Mouse (Mus musculus) hindlimb bud, embryonic 11.5 days (tissue): Measurements from ENCODE around the gene Thumpd3.

Experiments used
- DNase-seq: peaks from one replicate; pipeline ENCODE4 v3.0.0-alpha.2; 2012; ENCODE audit warnings: low read depth, low spot score; ENCODE audit errors: extremely low spot score

Gene Thumpd3

DNA sequence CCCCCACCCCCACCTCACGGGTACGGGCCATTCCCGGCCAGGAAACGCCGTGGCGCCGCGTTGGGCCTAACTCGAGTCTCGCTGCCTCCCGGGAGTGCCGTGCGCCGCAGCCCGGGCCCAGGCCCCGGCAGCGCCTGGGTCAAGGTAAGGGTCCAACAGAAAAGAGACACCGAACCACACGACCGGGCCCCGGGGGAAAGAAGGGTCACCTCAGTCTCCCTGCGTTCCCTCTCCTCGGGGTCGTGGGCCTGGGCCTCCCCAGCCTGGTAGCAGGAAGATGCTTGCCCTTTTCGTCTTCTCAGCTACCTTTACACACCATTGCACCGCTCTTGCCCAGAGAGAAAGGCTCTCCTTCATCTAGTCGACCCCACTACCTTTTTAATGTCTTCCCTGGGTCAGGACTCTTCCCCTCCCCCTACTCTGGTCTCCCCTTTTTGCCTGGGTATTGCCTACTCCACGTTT, 31.6 kb downstream of the Thumpd3 start:
- no peak for DNase-seq

- no peak for DNase-seq
Observed at GRCm38 (mm10) chr6:113078031-113078721, 32.2 kb downstream of the Thumpd3 start.

DNA sequence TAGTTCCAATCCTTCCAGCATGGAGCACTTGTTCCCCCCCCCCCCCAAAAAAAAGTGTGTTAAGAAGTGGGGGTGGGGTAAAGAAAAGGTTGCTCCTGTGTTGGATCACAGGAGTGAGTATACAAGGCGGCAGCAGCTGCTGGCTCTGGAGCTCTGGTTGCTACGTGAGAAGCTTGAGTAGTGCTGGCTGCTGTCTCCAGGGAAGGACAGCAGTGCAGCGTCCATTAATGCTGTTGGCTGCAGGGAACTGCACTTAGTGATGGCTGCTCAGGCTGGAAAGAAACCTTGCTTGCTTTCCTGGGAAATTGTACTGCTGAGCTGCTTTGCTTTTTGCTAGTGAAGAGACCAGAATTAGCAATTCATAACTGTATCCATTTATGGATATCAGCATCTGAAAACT, 33.5 kb downstream of the Thumpd3 start:
- DNase-seq: no peak

- DNase-seq: no peak
Observed at GRCm38 (mm10) chr6:113082229-113082628, 36.2 kb downstream of the Thumpd3 start.

GRCm38 (mm10) chr6:113084590-113084989, 38.6 kb downstream of the Thumpd3 start:
- no peak for DNase-seq

- no peak for DNase-seq
Observed at GRCm38 (mm10) chr6:113093206-113093605, 47.2 kb downstream of the Thumpd3 start.

DNA sequence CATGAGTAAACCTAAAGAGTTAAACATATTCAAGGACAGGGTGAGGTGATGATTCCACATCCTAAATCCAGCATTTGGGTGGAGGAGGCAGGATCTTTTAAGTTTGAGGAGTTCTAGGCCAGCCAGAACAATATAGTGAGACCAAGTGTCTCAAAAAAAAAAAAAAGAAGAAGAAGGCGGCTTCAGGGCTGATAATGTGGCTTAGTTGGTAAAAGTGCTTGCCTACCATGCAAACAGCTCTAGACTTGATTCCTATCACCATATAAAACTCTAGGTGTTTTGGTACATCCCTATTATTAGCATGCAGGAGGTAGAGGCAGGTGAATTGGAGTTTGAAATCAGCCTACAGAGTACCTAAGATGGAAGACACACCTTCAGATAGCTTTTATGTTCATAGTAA, 49.5 kb downstream of the Thumpd3 start:
- DNase-seq: no peak

DNA sequence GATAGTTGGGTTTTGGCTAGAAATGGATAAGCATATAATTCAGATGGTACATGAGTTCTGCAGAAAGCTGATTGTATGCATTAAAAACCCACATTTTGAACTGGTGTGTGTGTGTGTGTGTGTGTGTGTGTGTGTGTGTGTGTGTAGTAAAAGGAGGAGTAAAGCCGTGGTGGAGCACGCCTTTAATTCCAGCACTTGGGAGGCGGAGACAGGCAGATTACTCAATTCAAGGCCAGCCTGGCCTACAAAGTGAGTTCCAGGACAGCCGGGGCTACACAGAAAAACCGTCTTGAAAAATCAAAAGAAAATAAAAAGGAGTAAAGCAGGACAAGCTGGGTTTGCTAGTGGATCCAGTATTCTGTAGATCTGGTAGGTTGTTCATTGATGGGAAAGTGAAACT, 51.6 kb downstream of the Thumpd3 start:
- DNase-seq: no peak

DNA sequence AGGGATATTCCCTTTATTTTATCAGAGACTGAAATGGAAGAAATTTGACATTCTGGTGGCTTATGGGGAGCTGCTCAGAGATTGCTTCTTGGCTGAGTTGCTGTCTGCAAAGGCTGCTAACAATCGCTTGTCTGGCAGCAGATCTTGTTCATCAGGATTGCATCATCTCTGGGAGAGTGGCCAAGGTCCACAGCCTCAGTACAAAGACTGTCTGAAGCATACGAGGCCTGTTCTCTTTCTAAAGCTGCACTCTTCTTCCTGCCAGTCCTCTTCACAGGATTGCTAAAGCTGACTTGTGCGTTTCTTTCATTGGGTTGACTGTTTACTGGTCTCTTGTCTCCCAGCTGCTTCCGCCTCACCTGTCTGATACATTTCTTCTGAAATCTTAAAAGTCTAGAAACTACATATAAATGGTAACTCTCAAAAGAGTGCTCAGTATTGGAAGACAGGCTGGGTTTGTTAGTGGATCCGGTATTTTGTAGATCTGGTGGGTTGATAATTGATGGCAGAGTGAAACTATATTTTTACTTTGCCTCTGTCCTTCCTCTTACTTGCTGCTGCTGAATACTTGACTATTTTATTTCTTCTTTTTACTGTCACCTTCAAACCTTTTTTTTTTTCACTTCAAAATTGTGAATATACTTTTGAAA, 53.7 kb downstream of the Thumpd3 start:
- DNase-seq: no peak

- DNase-seq: no peak
Observed at GRCm38 (mm10) chr6:113102541-113102940, 56.5 kb downstream of the Thumpd3 start.

DNA sequence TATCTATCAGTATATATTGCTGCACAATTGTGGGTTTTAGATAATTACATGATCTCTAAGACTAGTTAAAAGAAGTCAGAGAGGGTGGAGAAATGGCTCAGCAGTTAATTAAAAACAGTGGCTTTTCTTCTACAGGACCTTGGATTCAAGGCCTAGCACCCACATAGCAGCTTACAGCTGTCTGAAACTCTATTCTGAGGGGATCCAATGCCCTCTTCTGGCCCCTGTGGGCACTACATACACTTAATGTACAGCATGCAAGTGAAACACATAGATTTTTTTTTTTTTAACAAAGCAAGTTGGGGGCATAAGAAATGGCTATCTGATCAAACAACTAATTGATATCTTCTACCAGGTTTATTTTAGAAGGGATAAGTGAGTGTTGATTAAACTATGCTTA, 57.7 kb downstream of the Thumpd3 start:
- DNase-seq: peak; percentile 26

GRCm38 (mm10) chr6:113109378-113109777, 63.4 kb downstream of the Thumpd3 start:
- no peak for DNase-seq

- no peak for DNase-seq
Observed at GRCm38 (mm10) chr6:113109956-113110355, 63.9 kb downstream of the Thumpd3 start.
